Mouse (Mus musculus): ENCODE measurements around the gene Gm16405.
"Not testable (repeated sequence)": the region's sequence is repeated elsewhere in the genome, so short reads cannot be mapped to it uniquely, and the experiment has no call there.

Gm16405 gene

GRCm38 (mm10) chrX:54530908-54531307 lies at the start of gene Gm16405:
TSS of gene Gm16405 (plus strand) at chrX:54531208.
- not testable (repeated sequence) for DNase-seq

All from lung, postnatal 14 days (tissue).